Mouse (Mus musculus): ENCODE measurements around the gene Bpi.

DNA sequence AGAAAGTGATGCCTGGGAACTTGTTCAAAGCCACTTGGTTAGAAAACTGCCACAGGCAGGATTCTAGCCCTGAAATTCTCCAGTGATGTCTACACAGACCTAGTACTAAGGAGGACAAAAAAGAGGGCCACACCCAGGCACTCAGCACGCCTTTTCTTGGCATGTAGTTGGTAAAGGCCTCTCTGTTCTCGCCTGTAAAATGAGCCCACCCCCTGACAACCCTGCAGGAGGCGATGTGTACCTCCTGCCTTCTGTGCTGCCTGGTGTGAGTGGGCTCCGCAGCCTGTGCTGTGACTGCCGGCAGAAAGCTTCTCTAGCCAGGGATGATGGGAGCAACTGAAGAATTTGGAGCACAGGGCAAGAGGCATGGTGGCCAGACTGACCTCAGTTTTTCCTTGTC, 50.4 kb downstream of the Bpi start:
- TF ChIP-seq POLR2A (IDR thresholded peaks at IDR 0.05; ENCODE audit: insufficient read length, low read depth) (no peak), REST (IDR thresholded peaks at IDR 0.05; ENCODE audit: insufficient read depth, insufficient read length) (no peak), CEBPB (IDR thresholded peaks at IDR 0.05; ENCODE audit: insufficient read depth, poor library complexity, severe bottlenecking) (no peak), MAX (IDR thresholded peaks at IDR 0.05; ENCODE audit: low read depth) (no peak)
